Mouse (Mus musculus): ENCODE data around the gene Myh7.
"Not testable (repeated sequence)": the region's sequence is repeated elsewhere in the genome, so short reads cannot be mapped to it uniquely, and the experiment has no call there.

Gene Myh7

DNA sequence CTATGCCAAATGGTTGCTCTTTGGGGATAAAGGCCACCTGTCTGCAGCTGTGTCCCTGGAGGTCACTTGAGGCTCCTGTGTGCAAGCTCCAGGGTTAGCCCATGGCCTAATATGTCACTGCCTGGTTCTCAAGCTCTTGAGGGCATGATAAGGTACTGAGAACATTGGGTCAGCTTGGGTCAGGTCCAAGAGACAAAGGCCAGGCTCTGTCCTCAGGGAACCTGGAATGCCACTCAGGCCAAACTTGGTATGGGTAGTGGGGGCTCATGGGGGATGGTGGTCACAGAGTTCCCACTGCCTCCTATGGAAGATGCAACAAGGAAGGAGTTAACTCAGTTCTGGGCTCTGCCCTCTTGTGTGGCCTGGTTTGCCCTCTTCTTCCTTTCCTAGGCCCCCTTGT, 26.1 kb downstream of the Myh7 start:
- in situ Hi-C loops (cut with MseI, MboI) = no loop called here

DNA sequence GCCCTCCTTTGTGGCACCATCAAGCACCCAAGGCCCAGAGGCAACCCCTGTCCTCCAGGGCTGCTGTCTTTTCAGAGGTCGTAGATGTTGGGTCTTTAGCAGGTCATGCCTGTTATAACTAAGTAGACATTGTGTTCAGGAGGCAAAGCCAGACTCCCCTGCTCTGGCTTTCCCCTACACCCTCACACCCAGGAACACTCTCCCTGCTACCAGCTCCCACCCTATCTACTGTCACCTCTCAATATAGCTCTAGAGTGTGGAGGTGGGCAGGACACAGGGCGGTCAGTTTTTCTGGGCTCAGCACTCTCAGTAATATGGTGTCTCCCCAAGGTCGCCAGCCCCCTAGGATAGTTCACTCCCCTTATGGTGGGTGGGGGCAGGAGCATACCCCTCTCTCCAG, 26.6 kb downstream of the Myh7 start:
- in situ Hi-C loops (cut with MseI, MboI) = no loop called here

DNA sequence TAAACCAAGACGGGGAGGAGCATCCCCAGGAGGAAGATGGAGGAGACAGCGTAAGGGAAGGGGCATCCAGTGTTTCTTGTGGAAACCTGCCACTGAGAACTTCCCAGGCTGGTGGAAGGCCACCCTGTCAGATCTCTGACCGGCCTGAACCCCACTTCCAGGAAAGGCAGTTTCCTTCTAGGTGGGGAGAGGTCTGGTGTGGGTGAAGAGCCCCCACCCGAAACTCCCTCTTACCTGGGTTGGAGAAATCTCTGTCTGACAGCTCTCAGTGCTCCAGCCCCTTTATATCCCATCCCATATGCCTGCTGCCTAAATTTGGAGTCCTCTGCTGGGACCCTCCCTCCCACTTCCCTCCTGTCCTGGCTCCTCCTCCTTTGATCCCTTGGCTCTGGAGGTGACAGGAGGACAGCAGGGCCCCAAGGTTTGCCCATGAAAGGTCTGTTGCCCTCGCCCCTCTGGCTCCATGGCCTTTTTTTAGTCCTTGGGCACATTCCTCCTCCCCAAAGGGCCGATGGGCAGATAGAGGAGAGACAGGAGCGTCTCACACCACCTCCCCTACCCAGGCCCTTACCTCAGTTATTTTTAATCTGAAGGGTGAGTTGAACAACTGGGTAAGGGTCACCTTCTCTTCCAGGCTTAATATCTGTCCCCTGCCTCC, 28.0 kb downstream of the Myh7 start, which contains the start of gene Myh6:
TSS of gene Myh6 (minus strand) at position 608 of the 658 bp plus-strand sequence.
- in situ Hi-C loops (cut with MseI, MboI) = no loop called here

DNA sequence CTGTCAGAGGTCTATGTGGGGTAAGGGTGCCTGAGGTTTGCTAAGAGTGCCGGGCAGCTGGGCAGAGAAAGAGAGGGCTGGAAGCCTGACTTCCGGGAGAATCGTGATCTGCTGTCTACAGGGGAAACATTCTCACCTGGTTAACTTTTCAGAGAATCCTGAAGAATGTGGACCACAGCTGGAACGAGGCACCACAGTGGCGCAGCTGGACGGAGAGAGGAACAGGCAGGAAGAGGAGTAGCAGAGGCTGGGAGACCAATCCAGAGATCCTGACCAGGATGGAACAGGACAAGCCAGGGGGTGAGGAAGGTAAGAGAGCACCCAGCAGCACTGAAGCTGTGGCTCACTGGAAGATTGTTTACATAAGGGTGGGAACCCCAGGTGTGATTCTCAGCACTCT, 28.8 kb downstream of the Myh7 start:
- in situ Hi-C loops (cut with MseI, MboI) = no loop called here

DNA sequence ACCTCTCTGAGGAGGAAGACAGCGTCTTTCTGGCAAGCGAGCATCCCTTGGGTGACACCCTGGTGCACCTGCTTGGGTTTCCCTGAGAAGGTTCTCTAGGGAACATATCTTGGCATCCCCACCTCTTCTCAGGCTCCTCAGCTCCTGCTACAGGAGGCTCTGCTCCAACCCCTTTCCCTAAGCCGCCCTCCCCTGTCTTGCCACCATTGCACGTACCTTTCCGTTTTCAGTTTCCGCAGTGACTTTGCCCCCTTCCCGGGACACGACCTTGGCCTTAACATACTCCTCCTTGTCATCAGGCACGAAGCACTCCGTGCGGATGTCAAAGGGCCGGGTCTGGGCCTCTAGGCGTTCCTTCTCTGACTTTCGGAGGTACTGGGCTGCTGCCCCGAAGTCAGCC, 29.4 kb downstream of the Myh7 start:
- in situ Hi-C loops (cut with MseI, MboI) = no loop called here

DNA sequence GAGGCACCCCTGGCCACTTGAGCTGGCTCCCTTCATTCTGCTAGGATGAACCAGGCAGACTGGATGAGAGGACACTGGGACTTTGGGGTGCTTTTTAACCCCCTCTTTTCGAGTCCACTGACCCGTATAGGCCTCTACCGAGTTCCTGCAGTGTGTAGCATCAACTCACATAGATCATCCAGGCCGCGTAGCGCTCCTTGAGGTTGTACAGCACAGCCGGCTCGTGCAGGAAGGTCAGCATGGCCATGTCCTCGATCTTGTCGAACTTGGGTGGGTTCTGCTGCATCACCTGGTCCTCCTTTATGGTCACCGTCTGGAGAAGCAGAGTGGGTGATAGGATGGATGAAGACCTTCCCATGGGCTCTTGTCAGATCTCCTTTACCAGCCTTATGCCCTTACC, 30.7 kb downstream of the Myh7 start:
- in situ Hi-C loops (cut with MseI, MboI) = no loop called here

DNA sequence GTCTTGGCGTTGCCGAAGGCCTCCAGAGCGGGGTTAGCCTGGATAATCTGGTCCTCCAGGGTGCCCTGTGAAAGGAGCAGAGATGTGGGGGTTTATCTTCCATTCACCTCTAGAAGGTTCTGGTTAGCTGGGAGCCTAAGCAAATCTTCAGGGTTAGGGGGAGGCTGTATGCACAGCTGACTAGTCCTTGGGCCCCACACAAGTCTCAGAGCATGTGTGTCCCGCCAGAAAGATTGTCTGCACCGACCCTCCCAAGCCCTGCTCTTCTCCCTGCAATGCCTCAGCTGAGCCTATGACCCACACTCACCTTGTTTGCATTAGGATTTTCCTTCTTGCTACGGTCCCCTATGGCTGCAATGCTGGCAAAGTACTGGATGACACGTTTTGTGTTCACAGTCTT, 31.7 kb downstream of the Myh7 start:
- in situ Hi-C loops (cut with MseI, MboI) = no loop called here

DNA sequence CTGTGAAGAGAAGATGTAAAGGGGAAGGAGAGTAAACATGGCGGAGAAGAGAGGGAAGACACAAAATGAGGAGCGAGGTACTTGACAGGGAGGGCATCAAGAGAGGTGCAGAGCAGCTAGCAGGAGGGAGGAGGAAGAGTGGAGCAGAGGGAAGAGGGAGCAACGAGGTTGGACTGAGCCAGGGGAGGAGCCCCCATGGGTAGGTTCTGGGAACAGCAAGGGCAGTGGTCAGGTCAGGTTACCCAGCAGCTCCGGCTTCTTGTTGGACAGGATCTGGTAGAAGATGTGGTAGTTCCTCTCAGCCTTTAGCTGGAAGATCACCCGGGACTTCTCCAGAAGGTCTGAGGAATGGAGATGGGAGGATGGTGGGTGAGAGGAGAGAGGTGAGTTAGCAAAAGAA, 32.9 kb downstream of the Myh7 start:
- in situ Hi-C loops (cut with MseI, MboI) = no loop called here

DNA sequence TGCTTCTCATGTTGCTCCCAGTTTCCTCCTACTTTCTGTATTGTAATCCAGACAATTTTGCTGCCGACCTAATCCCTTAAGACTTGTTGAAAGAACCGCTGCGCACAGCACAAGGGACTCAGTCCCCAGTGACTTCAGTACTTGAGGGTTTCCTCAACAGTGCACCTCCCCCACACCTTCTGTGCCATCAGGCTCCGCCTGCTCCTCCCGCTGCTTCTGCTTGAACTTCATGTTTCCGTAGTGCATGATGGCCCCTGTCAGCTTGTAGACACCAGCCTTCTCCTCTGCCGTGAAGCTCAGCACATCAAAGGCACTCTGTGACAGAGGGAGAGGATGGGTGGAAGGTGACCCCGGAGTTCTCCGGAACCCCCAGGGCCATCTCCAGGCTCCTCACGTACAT, 33.7 kb downstream of the Myh7 start:
- in situ Hi-C loops (cut with MseI, MboI) = no loop called here

DNA sequence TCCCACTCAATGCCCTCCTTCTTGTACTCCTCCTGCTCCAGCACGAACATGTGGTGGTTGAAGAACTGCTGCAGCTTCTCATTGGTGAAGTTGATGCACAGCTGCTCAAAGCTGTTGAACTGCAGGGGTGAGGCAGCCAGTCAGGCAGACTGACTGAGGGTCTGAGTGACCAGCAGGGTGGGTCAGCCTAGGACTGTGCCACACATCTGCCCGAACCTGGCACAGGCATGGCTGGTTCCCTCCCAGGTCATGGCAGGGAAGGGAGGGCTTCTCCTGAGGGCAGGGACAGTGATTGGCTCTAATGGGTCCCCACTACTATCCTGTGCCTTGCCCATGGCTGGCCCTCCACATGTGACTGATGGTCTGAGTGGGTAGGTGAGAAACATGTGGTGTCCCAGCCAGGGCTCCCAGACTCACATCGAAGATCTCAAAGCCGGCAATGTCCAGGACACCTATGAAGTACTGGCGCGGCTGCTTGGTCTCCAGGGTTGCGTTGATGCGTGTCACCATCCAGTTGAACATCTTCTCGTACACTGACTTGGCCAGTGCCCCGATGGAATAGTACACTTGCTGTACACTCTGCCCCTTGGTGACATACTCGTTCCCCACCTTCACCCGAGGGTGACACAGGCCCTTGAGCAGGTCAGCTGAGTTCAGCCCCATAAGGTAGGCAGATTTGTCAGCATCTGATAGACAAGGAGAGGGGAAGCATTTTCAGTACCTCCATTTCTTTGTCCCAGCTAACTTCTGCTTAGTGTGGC, 34.4 kb downstream of the Myh7 start:
- in situ Hi-C loops (cut with MseI, MboI) = not testable (repeated sequence)

DNA sequence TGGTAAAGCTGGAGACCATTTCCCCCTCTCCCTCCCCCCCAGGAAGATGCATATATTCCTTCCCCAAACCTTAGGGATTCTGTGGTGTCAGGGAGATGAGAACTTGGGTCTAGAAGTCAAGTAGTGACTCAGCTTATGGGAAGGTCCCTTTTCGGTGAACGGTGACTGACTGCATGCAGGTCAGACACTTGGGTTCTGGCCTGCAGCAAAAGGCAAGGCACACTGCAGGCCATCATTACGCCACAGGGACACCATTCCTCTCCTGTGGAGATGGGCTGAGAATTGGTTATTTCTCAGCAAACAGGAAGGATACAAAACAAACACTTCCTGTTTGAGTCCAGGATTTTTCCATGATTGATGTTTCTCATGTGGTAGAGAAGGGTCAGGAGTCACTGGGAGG, 35.2 kb downstream of the Myh7 start:
- in situ Hi-C loops (cut with MseI, MboI) = no loop called here

DNA sequence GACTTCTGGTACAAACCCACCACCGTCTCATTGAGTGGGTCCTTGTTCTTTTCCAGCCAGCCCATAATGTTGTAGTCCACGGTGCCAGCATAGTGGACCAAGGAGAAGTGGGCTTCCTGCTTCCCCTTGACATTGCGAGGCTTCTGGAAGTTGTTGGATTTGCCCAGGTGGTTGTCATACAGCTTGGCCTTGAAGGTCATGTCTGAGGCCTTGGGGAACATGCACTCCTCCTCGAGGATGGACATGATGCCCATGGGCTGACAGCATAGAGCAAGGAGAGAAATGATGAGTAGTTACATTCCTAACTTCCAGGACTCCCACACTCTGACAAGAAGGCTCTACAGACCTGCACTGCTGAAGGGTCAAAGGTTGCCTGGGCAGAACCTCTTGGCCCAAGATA, 35.9 kb downstream of the Myh7 start:
- in situ Hi-C loops (cut with MseI, MboI) = no loop called here

DNA sequence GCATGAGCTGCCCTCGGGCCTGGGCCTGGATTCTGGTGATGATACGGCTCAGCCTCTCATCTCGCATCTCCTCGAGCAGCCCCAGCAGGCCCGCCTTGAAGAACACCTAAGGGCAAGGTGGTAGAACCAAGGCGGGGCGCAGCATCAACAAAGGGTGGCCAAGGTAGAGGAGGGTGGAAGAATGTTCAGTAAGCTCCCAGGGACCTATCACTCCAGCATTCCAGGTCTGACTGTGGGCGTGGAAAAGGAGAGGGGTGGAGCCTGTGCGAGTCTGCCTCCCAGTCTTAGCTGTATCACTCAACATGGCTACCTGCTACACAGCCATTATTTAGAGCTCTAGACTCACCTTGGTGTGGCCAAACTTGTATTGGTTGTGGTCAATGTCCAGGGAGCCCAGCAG, 37.9 kb downstream of the Myh7 start:
- in situ Hi-C loops (cut with MseI, MboI) = no loop called here

DNA sequence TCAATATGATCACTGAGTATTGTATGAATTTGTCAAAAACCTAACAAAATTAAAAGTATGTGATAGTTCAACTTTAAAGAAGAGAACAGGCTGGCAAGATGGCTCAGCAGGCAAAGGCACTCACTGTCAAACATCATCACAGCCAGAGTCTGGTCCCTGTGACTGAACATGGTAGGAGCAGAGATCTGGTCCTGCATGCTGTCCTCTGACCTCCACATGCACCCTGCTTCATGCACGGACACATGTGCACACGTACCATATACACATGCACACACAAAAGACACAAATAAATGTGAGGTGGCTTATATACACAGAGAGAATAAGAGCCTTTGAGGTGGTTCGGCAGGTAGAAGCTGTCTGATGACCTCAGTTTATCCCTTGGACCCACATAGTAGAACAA, 38.9 kb downstream of the Myh7 start:
- in situ Hi-C loops (cut with MseI, MboI) = no loop called here

DNA sequence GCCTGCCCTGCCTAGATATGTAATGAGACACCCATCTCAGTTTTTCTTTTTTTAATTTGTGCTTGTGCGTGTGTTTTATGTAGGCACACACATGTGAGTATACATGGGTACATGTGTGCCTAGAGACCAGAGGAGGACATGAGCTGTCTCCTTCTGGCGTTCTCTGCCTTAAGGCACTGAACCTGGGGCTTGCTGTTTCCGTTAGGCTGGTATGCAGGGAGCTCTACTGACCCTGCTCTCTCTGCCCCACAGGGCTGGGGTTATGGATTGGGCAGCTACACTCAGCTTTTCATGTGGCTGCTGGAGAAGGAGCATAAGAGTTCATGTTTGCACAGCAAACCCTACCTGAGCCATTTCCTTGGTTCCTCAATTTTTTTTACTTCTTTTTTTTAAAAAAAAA, 40.0 kb downstream of the Myh7 start:
- in situ Hi-C loops (cut with MseI, MboI) = no loop called here

DNA sequence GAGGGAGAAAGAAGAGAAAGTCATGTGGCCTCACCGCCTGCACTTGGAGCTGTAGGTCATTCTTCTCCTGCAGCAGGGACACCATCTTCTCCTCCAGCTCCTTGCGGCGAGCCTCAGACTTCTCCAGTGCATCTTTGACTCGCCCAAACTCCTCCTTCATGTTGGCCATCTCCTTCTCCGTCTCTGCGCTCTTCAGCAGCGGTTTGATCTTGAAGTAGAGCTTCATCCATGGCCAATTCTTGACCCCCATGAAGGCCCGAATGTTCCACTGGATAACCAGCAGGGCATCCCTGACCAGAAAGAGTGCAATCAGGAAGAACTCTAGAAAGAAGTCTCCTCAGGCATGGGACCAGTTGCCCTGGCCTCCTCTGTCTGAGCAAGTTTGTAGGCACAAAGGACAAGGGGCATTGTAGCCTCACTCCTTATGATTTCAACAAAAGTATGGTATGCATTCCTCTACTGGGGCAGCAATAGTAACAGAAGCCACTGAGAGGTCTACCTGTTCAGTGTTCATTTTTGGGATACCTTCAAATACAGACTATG, 40.7 kb downstream of the Myh7 start:
- in situ Hi-C loops (cut with MseI, MboI) = no loop called here

DNA sequence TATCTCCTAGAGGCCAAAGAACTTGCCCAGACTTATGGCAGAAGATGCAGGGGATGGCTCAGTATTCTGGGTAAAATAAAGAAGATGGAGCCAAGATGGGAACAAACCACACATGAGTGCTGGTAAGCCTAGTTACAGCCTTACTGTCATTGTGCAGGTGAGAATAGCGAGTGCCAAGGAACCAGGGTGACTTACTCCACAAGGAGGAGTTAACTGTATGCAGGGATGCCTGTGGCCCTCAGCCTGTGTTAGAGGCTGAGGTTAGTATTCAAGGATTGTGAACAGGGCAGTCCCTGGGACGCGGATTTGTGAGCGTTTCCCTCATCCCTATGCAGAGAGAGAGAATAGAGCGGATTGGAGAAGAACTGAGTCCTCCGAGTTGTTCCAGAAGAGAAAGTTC, 42.8 kb downstream of the Myh7 start:
- in situ Hi-C loops (cut with MseI, MboI) = no loop called here

DNA sequence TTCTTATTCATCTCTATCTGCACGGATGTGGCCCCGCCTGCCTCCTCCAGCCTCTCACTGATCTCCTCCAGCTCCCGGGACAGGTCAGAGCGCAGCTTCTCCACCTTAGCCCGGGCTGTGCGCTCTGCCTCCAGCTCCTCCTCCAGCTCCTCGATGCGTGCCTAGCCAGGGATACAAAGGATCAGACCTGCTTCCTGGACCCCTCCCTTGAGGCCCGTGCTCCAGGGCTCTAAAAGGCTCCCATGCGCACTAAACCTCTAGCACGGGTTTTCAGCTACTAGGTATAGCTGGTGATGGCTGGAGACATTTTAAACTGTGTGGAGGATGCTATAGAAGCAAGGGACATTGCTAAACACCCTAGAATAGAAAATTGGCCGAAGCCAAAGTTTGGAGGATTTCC, 43.9 kb downstream of the Myh7 start:
- in situ Hi-C loops (cut with MseI, MboI) = no loop called here

DNA sequence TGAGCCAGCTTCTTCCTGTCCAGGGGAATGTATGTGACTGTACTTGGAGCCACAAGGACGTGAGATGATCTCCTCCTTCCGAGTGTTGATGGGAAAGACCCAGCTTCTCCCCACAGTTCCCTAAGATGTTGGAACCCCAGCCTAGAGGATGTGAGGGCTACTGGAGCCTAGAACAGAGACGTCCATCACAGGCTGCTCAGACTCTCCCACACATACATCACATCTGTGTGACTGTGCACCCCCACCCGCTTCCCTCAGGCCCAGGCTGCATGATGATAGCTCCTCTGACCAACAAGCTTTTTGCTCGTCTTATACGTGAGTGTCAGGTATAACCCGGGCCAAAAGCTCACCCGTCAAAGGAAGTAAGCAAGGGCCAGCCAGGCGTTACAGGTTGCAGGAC, 45.6 kb downstream of the Myh7 start:
- in situ Hi-C loops (cut with MseI, MboI) = no loop called here

DNA sequence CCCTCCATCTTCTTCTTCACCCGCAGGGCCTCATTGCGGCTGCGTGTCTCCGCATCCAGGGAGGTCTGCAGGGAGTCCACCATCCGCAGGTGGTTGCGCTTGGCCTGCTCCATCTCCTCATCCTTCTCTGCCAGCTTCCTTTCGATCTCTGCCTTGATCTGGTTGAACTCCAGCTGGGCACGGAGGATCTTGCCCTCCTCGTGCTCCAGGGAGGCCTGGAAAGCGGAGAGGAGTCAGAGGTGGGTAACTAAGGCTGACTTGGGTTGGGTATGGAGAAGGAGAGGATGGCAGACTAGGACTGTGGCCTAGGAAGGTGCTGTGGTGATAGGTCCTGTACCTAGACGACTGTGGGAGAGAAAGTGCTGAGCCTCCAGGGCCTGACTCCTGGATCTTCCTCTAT, 47.4 kb downstream of the Myh7 start:
- in situ Hi-C loops (cut with MseI, MboI) = not testable (repeated sequence)

DNA sequence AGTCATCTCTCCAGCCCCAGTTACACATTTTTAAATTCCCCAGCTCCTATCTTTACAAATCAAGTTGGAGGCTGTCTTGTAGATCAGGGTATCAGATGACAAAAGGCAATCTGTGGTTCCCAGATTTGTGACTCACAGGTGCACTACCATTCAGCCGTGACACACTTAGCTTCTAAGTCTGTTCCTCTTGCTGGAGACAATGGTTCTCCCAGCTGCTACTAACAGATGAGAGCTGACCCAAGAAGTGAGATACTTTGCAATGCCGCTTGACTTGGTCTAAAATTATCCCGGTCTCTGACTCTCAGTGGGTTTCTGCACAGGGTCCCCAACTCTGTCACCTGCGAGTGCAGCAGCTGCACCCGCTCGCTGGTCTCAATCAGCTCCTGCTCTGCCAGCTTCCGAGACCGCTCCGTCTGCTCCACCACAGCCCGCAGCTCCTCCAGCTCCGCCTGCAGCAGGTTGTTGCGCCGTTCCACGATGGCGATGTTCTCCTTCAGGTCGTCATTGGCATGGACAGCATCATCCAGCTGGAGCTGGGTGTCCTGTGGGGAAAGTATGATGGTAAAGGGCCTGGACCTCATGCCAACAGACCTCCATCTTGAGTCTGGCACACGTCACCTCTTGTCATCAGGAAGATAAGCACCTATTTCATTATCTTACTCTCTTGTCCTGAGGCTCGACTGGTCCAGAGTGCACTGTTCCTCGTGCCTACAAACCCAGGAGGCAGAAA, 48.3 kb downstream of the Myh7 start:
- in situ Hi-C loops (cut with MseI, MboI) = no loop called here

DNA sequence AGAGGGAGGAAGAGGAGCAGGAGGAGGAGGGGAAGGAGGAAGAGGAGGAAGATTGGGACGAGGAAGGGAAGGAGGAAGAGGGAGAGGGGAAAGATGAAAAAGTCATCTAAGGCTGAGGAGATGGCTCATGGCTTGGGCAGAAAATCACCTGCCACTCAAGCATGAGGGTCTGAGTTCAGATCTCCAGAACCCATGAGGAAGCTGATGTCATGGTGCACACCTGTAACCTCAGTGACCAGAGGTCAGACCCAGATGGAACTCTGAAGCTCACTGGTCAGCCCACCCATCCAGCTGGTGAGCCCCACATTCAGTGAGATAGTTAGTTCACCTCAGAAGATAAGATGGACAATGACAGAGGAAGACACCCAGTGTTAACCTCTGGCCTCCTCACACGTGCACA, 49.5 kb downstream of the Myh7 start:
- in situ Hi-C loops (cut with MseI, MboI) = no loop called here

DNA sequence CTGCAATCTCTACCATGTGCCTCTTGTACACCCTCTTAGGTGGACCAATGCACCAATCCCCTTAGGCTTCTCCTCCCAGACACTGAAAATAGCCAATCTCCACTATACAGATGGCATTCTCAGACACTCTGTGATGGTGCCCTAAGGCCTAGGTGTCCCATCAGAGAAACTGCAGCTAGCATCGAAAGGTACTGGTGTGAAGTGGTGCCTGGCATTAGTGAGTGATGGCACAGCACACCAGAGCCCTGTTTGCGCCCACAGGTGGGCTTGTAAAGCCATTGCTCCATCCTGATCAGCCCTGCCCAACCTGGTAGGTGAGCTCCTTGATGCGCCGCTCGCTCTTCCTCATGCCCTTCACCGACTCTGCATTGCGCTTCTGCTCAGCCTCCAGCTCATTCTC, 50.5 kb downstream of the Myh7 start:
- in situ Hi-C loops (cut with MseI, MboI) = no loop called here
